Mouse (Mus musculus): ENCODE results near the gene Gm20388. TPM values are rescaled to one million over a fixed set of nuclear protein-coding genes. Genes with fewer than 3 reads are reported as not detected.

Gene Gm20388
- polyA plus RNA-seq, 1 experiment from 2014 or later: not detected

GRCm38 (mm10) chr8:120737166-120737565 is 826.5 kb downstream of the Gm20388 start:
- H3K9ac ChIP-seq (ENCODE audit: low read length): no peak overlapping the region; the same call in 1 of the 2 replicates
- no peaks in the 10 kb centered on the region for H3K9me3 ChIP-seq (ENCODE audit: control insufficient read depth, low read length)
- H3K27me3 ChIP-seq (ENCODE audit: control insufficient read depth, insufficient read depth, low read length): no peaks in the 10 kb centered on the region
- TF ChIP-seq EP300 (optimal IDR thresholded peaks at IDR 0.05): no peak
- TF ChIP-seq CTCF (IDR thresholded peaks at IDR 0.05; ENCODE audit: low read depth): no peak
- H3K4me3 ChIP-seq (ENCODE audit: low read depth, low read length): peak overlapping the region; percentile 51
- H3K27ac ChIP-seq (replicated peaks): no peak overlapping the region
- peaks cover 3% of the 10 kb centered on the region; the same call in 1 of the 2 replicates for H3K4me1 ChIP-seq (replicated peaks; ENCODE audit: control insufficient read depth, insufficient read depth)
- 54% methylated on average over 7 of the region's 7 CpGs for whole genome bisulfite sequencing
- ATAC-seq (ENCODE audit: low FRiP score, low TSS enrichment) (no peak), DNase-seq (ENCODE audit: low spot score) (no peak)
- H3K4me2 ChIP-seq (replicated peaks; ENCODE audit: low read depth): peak overlapping the region; percentile 89
- no peaks in the 10 kb centered on the region for H3K36me3 ChIP-seq (ENCODE audit: control insufficient read depth, insufficient read depth, low read length)

- Histone ChIP-seq H3K27me3 (ENCODE audit: control insufficient read depth, insufficient read depth, low read length) (no peaks in the 10 kb centered on the region), H3K4me1 (replicated peaks; ENCODE audit: control insufficient read depth, insufficient read depth) (peaks cover 8% of the 10 kb centered on the region), H3K4me3 (ENCODE audit: low read depth, low read length) (no peak overlapping the region), H3K9me3 (ENCODE audit: control insufficient read depth, low read length) (no peaks in the 10 kb centered on the region), H3K4me2 (replicated peaks; ENCODE audit: low read depth) (no peak overlapping the region; the same call in 1 of the 2 replicates), H3K36me3 (ENCODE audit: control insufficient read depth, insufficient read depth, low read length) (no peaks in the 10 kb centered on the region), H3K27ac (replicated peaks) (no peak overlapping the region), H3K9ac (ENCODE audit: low read length) (no peak overlapping the region)
- TF ChIP-seq EP300 (optimal IDR thresholded peaks at IDR 0.05) (no peak), CTCF (IDR thresholded peaks at IDR 0.05; ENCODE audit: low read depth) (no peak)
- ATAC-seq (ENCODE audit: low FRiP score, low TSS enrichment) (no peak), DNase-seq (ENCODE audit: low spot score) (no peak)
- WGBS: 70% methylated on average over 4 of the region's 4 CpGs
Measured at GRCm38 (mm10) chr8:120738771-120739170, 828.1 kb downstream of the Gm20388 start.

- no peaks in the 10 kb centered on the region for H3K36me3 ChIP-seq (ENCODE audit: control insufficient read depth, insufficient read depth, low read length)
- no peak overlapping the region; the same call in 1 of the 2 replicates for H3K4me2 ChIP-seq (replicated peaks; ENCODE audit: low read depth)
- H3K27me3 ChIP-seq (ENCODE audit: control insufficient read depth, insufficient read depth, low read length): no peaks in the 10 kb centered on the region
- TF ChIP-seq CTCF (IDR thresholded peaks at IDR 0.05; ENCODE audit: low read depth) (no peak), EP300 (optimal IDR thresholded peaks at IDR 0.05) (no peak)
- no peak overlapping the region for H3K4me3 ChIP-seq (ENCODE audit: low read depth, low read length)
- peak; percentile 37 for DNase-seq (ENCODE audit: low spot score)
- H3K27ac ChIP-seq (replicated peaks): no peak overlapping the region
- peak overlapping the region; percentile 13; the same call in 1 of the 2 replicates for H3K9ac ChIP-seq (ENCODE audit: low read length)
- H3K4me1 ChIP-seq (replicated peaks; ENCODE audit: control insufficient read depth, insufficient read depth): peaks cover 15% of the 10 kb centered on the region
- H3K9me3 ChIP-seq (ENCODE audit: control insufficient read depth, low read length): no peaks in the 10 kb centered on the region
- WGBS: 69% methylated on average over 15 of the region's 15 CpGs
- no peak for ATAC-seq (ENCODE audit: low FRiP score, low TSS enrichment)
Measured at GRCm38 (mm10) chr8:120739526-120739925, 828.9 kb downstream of the Gm20388 start.

- WGBS: 71% methylated on average over 2 of the region's 2 CpGs
- no peak for DNase-seq (ENCODE audit: low spot score)
- TF ChIP-seq EP300 (optimal IDR thresholded peaks at IDR 0.05): no peak
- no peaks in the 10 kb centered on the region for H3K9me3 ChIP-seq (ENCODE audit: control insufficient read depth, low read length)
- H3K4me3 ChIP-seq (ENCODE audit: low read depth, low read length): no peak overlapping the region
- H3K27ac ChIP-seq (replicated peaks): no peak overlapping the region
- no peaks in the 10 kb centered on the region for H3K36me3 ChIP-seq (ENCODE audit: control insufficient read depth, insufficient read depth, low read length)
- H3K27me3 ChIP-seq (ENCODE audit: control insufficient read depth, insufficient read depth, low read length): no peaks in the 10 kb centered on the region
- no peak overlapping the region for H3K4me2 ChIP-seq (replicated peaks; ENCODE audit: low read depth)
- no peak overlapping the region for H3K9ac ChIP-seq (ENCODE audit: low read length)
- ATAC-seq (ENCODE audit: low FRiP score, low TSS enrichment): no peak
- H3K4me1 ChIP-seq (replicated peaks; ENCODE audit: control insufficient read depth, insufficient read depth): peaks cover 15% of the 10 kb centered on the region
Measured at GRCm38 (mm10) chr8:120740579-120740978, 829.9 kb downstream of the Gm20388 start.

- H3K27ac ChIP-seq (replicated peaks): no peak overlapping the region
- H3K4me2 ChIP-seq (replicated peaks; ENCODE audit: low read depth): no peak overlapping the region
- H3K4me3 ChIP-seq (ENCODE audit: low read depth, low read length): no peak overlapping the region
- no peaks in the 10 kb centered on the region for H3K9me3 ChIP-seq (ENCODE audit: control insufficient read depth, low read length)
- H3K9ac ChIP-seq (ENCODE audit: low read length): no peak overlapping the region
- DNase-seq (ENCODE audit: low spot score) (no peak), ATAC-seq (ENCODE audit: low FRiP score, low TSS enrichment) (no peak)
- H3K27me3 ChIP-seq (ENCODE audit: control insufficient read depth, insufficient read depth, low read length): no peaks in the 10 kb centered on the region
- TF ChIP-seq CTCF (IDR thresholded peaks at IDR 0.05; ENCODE audit: low read depth) (no peak), EP300 (optimal IDR thresholded peaks at IDR 0.05) (no peak)
- H3K4me1 ChIP-seq (replicated peaks; ENCODE audit: control insufficient read depth, insufficient read depth): peaks cover 15% of the 10 kb centered on the region
- H3K36me3 ChIP-seq (ENCODE audit: control insufficient read depth, insufficient read depth, low read length): no peaks in the 10 kb centered on the region
- 88% methylated on average over 17 of the region's 17 CpGs for WGBS
Measured at GRCm38 (mm10) chr8:120741001-120741400, 830.4 kb downstream of the Gm20388 start.

- H3K4me2 ChIP-seq (replicated peaks; ENCODE audit: low read depth): no peak overlapping the region
- H3K9ac ChIP-seq (ENCODE audit: low read length): no peak overlapping the region
- H3K27ac ChIP-seq (replicated peaks): 0 out of 2 replicates have a peak overlapping the region, but pooled peaks have one; percentile 4
- H3K4me3 ChIP-seq (ENCODE audit: low read depth, low read length): no peak overlapping the region
- WGBS: 91% methylated on average over 15 of the region's 15 CpGs
- TF ChIP-seq CTCF (IDR thresholded peaks at IDR 0.05; ENCODE audit: low read depth) (no peak), EP300 (optimal IDR thresholded peaks at IDR 0.05) (no peak)
- no peaks in the 10 kb centered on the region for H3K27me3 ChIP-seq (ENCODE audit: control insufficient read depth, insufficient read depth, low read length)
- no peaks in the 10 kb centered on the region for H3K36me3 ChIP-seq (ENCODE audit: control insufficient read depth, insufficient read depth, low read length)
- no peaks in the 10 kb centered on the region for H3K9me3 ChIP-seq (ENCODE audit: control insufficient read depth, low read length)
- no peak for ATAC-seq (ENCODE audit: low FRiP score, low TSS enrichment)
- DNase-seq (ENCODE audit: low spot score): no peak
- H3K4me1 ChIP-seq (replicated peaks; ENCODE audit: control insufficient read depth, insufficient read depth): peaks cover 15% of the 10 kb centered on the region
Measured at GRCm38 (mm10) chr8:120741815-120742530, 831.3 kb downstream of the Gm20388 start.
